Mouse (Mus musculus): Measurements from ENCODE around the gene Chd6. TPM values are rescaled to one million over a fixed set of nuclear protein-coding genes. Genes with fewer than 3 reads are reported as not detected.

Gene Chd6
- polyA plus RNA-seq, 1 experiment from 2014 or later = 30.8 TPM

DNA sequence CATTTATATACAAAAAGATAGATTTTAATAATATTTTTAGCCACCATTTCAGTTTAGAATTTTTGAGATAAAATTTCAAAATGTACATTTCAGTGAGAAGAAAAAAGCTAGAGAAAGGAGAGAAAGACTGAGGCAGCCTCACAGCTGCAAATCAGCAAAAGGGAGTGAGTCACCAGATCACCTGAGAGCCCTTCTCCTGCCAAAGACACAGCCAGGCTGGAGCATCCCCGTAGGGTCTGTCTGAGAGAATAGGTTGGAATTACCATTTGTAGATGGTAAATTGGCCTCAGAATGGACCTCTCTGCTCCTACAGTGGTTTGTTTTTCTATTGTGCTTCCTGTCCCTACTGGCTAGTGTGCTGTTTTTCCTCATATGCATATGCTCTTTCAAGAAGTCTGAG lies 84.3 kb downstream of the Chd6 start:
- H3K36me3 ChIP-seq (ENCODE audit: control insufficient read depth, insufficient read depth, low read length) = peaks cover 14% of the 10 kb centered on the region
- no peak overlapping the region for H3K4me3 ChIP-seq (ENCODE audit: low read depth, low read length)
- H3K4me2 ChIP-seq (ENCODE audit: low read length) = no peak overlapping the region
- H3K27ac ChIP-seq (ENCODE audit: low read length) = no peak overlapping the region
- no peak overlapping the region for H3K9ac ChIP-seq (ENCODE audit: low read depth, low read length)
- no peaks in the 10 kb centered on the region for H3K4me1 ChIP-seq (ENCODE audit: control insufficient read depth, insufficient read depth, low read length)
- 93% methylated on average over 1 of the region's 1 CpGs for WGBS
- no peak for ATAC-seq
- no peaks in the 10 kb centered on the region for H3K9me3 ChIP-seq (replicated peaks; ENCODE audit: control insufficient read depth, low read length, poor library complexity, severe bottlenecking)
- no peaks in the 10 kb centered on the region for H3K27me3 ChIP-seq (ENCODE audit: control insufficient read depth, insufficient read depth, low read depth, low read length)

DNA sequence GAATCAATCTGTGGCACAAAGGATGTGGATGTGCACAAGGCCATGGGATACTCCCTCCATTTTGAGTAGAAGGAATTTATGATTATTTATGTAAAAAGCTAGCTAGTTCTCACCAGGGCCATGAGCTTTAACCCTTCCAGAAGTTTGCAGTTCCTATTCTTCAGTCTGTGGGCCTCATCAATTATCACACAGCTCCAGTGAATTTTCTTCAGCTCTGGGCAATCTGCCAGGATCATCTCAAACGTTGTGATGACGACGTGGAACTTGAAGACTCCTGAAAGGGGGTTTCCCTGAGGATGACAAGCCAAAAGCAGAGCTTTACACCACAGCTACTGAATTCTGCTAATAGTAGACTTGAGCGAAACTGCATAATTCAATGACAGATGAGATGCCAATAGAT lies 91.0 kb downstream of the Chd6 start:
- Histone ChIP-seq H3K27me3 (ENCODE audit: control insufficient read depth, insufficient read depth, low read depth, low read length) (no peaks in the 10 kb centered on the region), H3K4me1 (ENCODE audit: control insufficient read depth, insufficient read depth, low read length) (no peaks in the 10 kb centered on the region), H3K4me3 (ENCODE audit: low read depth, low read length) (no peak overlapping the region), H3K4me2 (ENCODE audit: low read length) (no peak overlapping the region), H3K27ac (ENCODE audit: low read length) (no peak overlapping the region), H3K9ac (ENCODE audit: low read depth, low read length) (no peak overlapping the region), H3K36me3 (ENCODE audit: control insufficient read depth, insufficient read depth, low read length) (peaks cover 37% of the 10 kb centered on the region), H3K9me3 (replicated peaks; ENCODE audit: control insufficient read depth, low read length, poor library complexity, severe bottlenecking) (no peaks in the 10 kb centered on the region)
- no peak for ATAC-seq
- 61% methylated on average over 4 of the region's 4 CpGs for WGBS

DNA sequence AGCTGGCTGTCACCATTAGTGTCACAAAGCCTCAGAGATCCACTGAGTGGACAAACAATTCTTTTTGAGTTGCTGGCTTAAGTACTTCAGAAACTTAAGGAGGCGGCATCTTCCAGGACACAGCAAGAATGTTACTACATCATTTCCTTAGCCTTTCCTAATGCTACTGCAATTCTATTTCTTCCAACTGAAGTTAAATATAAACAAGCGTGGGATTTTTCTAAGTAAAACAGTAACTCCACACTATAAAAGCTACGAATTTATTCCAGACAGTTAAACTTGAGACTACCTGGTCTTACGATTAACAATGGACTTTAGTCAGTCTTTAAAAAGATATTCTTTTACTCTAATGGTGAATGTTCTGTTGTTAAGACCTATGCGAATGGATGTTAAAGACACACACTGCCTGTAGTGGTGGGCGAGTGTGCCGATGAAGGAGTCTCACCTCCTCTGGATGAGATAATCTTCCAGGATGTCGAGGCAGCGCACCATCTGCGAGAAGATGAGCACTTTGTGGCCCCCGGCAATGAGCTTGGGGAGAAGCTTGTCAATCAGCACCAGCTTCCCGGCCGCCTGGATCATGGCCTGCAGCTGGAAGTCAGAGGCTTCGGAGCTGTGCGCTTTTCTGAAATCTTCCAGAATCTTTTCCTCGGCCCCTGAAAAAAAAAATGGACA lies 96.2 kb downstream of the Chd6 start:
- no peak overlapping the region for H3K9ac ChIP-seq (ENCODE audit: low read depth, low read length)
- WGBS = 94% methylated on average over 16 of the region's 16 CpGs
- H3K27me3 ChIP-seq (ENCODE audit: control insufficient read depth, insufficient read depth, low read depth, low read length) = no peaks in the 10 kb centered on the region
- H3K36me3 ChIP-seq (ENCODE audit: control insufficient read depth, insufficient read depth, low read length) = peaks cover 30% of the 10 kb centered on the region
- H3K4me3 ChIP-seq (ENCODE audit: low read depth, low read length) = no peak overlapping the region
- no peak for ATAC-seq
- no peaks in the 10 kb centered on the region for H3K4me1 ChIP-seq (ENCODE audit: control insufficient read depth, insufficient read depth, low read length)
- no peak overlapping the region for H3K4me2 ChIP-seq (ENCODE audit: low read length)
- no peak overlapping the region for H3K27ac ChIP-seq (ENCODE audit: low read length)
- H3K9me3 ChIP-seq (replicated peaks; ENCODE audit: control insufficient read depth, low read length, poor library complexity, severe bottlenecking) = no peaks in the 10 kb centered on the region

DNA sequence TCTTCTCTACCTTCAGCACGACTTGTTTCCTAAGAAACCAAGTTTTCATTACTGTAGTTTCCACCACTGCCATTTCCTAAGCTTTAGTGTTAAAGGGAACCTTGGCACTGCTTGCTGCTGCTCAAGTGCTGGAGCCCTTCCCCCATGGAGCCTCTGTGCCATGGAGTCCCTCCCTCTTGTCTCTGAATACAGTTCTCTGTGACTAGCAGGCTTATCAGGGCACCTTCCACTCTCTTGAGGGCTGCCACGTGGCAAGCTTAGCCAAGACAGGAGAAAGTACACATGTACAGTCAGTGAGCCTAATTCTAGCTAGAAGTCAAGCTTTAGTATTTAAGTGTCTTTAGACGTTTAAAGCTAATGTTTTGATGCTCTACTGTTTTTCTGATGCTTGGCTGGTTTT lies 104.5 kb downstream of the Chd6 start:
- no peaks in the 10 kb centered on the region for H3K9me3 ChIP-seq (replicated peaks; ENCODE audit: control insufficient read depth, low read length, poor library complexity, severe bottlenecking)
- H3K27me3 ChIP-seq (ENCODE audit: control insufficient read depth, insufficient read depth, low read depth, low read length) = no peaks in the 10 kb centered on the region
- no peak for ATAC-seq
- no peak overlapping the region for H3K27ac ChIP-seq (ENCODE audit: low read length)
- no peak overlapping the region for H3K4me2 ChIP-seq (ENCODE audit: low read length)
- H3K9ac ChIP-seq (ENCODE audit: low read depth, low read length) = no peak overlapping the region
- H3K4me1 ChIP-seq (ENCODE audit: control insufficient read depth, insufficient read depth, low read length) = no peaks in the 10 kb centered on the region
- H3K36me3 ChIP-seq (ENCODE audit: control insufficient read depth, insufficient read depth, low read length) = peaks cover 10% of the 10 kb centered on the region
- H3K4me3 ChIP-seq (ENCODE audit: low read depth, low read length) = no peak overlapping the region
- WGBS = 73% methylated on average over 3 of the region's 3 CpGs

DNA sequence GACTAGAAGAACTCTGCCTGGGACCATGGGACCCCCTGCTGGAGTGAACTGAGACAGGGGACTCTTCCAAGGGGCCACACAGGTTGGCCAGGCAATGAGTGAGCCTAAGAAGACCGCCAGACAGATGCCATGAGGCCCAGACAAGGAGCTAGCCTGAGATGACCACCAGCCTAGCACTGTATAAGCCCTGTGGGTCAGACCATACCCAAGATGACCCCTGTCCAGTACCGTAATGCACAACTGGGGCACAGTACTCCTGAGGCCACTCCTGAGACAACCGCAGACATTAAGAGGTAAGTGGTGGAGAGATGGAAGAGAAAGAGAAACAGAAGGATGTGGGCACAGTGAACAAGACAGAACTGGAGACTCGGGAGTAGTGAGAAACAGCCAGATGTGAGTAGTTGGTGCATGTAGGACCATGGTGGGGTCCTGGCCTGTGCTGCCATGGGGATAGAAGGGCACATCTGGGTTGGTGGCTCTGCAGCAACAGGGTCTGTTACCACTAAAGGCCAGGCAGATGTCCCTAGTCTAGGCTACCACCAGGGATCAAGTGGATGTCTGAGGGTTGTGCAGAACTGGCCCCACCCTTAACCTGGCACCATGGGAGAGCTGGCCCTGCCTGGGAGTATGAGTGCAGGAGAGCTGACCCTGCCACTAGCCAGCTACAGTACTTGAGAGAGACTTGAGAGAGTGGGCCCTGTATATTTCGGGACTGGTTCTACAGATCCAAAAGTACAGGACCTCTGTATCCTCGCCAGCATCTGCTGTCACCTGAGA lies 111.7 kb downstream of the Chd6 start:
- Histone ChIP-seq H3K36me3 (ENCODE audit: control insufficient read depth, insufficient read depth, low read length) (peaks cover 2% of the 10 kb centered on the region; the same call in 1 of the 2 replicates), H3K4me1 (ENCODE audit: control insufficient read depth, insufficient read depth, low read length) (no peaks in the 10 kb centered on the region), H3K4me3 (ENCODE audit: low read depth, low read length) (no peak overlapping the region), H3K27ac (ENCODE audit: low read length) (no peak overlapping the region), H3K4me2 (ENCODE audit: low read length) (no peak overlapping the region), H3K9ac (ENCODE audit: low read depth, low read length) (no peak overlapping the region), H3K27me3 (ENCODE audit: control insufficient read depth, insufficient read depth, low read depth, low read length) (no peaks in the 10 kb centered on the region), H3K9me3 (replicated peaks; ENCODE audit: control insufficient read depth, low read length, poor library complexity, severe bottlenecking) (no peaks in the 10 kb centered on the region)
- ATAC-seq = no peak
- WGBS = 99% methylated on average over 6 of the region's 6 CpGs

DNA sequence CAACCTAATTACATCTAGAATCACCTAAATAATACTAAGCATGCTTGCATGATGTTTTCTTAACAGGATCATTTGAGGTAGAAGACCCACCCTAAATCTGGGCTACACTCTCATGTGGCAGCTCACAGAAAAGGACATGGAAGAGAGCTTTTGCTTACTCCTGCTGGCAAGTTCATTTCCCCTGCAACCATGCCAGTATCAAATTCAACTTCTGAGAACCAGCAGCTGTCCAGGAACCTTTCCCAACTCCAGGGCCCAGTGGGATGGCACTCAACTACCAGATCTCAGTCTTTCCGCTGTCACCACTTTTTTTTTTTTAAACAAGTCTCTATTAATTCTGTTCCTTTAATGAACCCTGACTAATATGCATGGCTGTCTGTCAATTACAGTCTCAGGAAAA lies 114.7 kb downstream of the Chd6 start:
- ATAC-seq = no peak
- Histone ChIP-seq H3K4me2 (ENCODE audit: low read length) (no peak overlapping the region), H3K9ac (ENCODE audit: low read depth, low read length) (no peak overlapping the region), H3K4me3 (ENCODE audit: low read depth, low read length) (no peak overlapping the region), H3K27ac (ENCODE audit: low read length) (no peak overlapping the region), H3K4me1 (ENCODE audit: control insufficient read depth, insufficient read depth, low read length) (no peaks in the 10 kb centered on the region), H3K9me3 (replicated peaks; ENCODE audit: control insufficient read depth, low read length, poor library complexity, severe bottlenecking) (no peaks in the 10 kb centered on the region), H3K36me3 (ENCODE audit: control insufficient read depth, insufficient read depth, low read length) (peaks cover 19% of the 10 kb centered on the region), H3K27me3 (ENCODE audit: control insufficient read depth, insufficient read depth, low read depth, low read length) (no peaks in the 10 kb centered on the region)
- WGBS = 85% methylated on average over 1 of the region's 1 CpGs

DNA sequence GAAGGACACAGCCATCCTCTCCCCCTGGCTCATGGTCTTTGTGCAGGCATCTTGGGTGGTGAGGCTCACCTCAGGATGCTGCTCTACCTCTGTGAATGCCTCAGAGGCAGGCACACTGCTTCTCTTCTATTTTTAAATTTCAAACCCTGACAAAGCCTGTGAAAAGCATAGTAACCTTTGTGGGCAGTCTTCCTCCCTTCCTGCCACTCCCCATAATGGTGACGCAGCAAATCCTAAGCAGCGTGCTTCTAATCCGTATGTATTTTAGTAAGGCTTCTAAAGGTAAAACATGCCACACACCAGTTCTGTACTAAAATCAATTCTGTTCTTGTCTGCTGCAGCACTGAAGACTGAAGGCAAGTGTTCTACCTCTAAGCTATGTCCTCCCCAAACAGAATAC lies 116.4 kb downstream of the Chd6 start:
- no peak overlapping the region for H3K27ac ChIP-seq (ENCODE audit: low read length)
- no peaks in the 10 kb centered on the region for H3K4me1 ChIP-seq (ENCODE audit: control insufficient read depth, insufficient read depth, low read length)
- H3K9ac ChIP-seq (ENCODE audit: low read depth, low read length) = no peak overlapping the region
- no peak for ATAC-seq
- H3K36me3 ChIP-seq (ENCODE audit: control insufficient read depth, insufficient read depth, low read length) = peaks cover 21% of the 10 kb centered on the region
- H3K4me2 ChIP-seq (ENCODE audit: low read length) = no peak overlapping the region
- WGBS = 94% methylated on average over 3 of the region's 3 CpGs
- no peak overlapping the region for H3K4me3 ChIP-seq (ENCODE audit: low read depth, low read length)
- H3K27me3 ChIP-seq (ENCODE audit: control insufficient read depth, insufficient read depth, low read depth, low read length) = no peaks in the 10 kb centered on the region
- no peaks in the 10 kb centered on the region for H3K9me3 ChIP-seq (replicated peaks; ENCODE audit: control insufficient read depth, low read length, poor library complexity, severe bottlenecking)

DNA sequence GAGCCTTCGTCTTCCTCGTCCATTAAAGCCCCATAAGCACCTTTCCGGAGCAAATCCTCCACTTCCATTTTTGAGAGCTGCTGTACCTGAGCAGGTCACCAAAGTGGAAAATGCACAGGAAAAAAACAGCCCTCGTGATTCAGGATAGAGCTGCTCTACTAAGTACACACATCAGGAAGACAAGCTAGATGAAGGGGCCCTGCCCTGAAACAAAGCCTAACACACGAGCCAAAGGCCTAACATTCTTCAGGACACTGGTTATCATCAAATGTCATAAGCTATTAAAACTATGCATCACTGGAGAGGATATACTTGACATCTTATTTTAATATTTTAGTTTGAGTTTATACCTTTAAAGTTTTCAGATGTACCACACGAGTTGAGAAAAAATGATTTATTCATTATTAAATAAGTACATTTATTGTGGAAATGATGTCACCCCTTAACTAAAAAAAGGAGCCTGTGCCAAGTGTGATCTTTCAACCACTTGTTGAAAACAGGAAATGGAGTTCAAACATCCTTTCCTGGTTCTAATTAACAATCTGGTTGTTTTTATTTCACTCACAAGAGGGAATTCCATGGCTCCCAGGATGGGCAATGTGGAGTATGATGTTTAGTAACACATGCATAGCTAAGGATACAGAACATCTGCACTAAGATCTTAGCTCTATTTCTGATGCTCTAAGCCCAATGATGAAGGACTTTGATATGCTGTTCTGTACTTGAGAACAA lies 118.4 kb downstream of the Chd6 start:
- no peak overlapping the region for H3K4me2 ChIP-seq (ENCODE audit: low read length)
- H3K36me3 ChIP-seq (ENCODE audit: control insufficient read depth, insufficient read depth, low read length) = peaks cover 22% of the 10 kb centered on the region
- ATAC-seq = no peak
- WGBS = 90% methylated on average over 6 of the region's 6 CpGs
- H3K9ac ChIP-seq (ENCODE audit: low read depth, low read length) = no peak overlapping the region
- no peaks in the 10 kb centered on the region for H3K27me3 ChIP-seq (ENCODE audit: control insufficient read depth, insufficient read depth, low read depth, low read length)
- H3K4me3 ChIP-seq (ENCODE audit: low read depth, low read length) = no peak overlapping the region
- no peaks in the 10 kb centered on the region for H3K9me3 ChIP-seq (replicated peaks; ENCODE audit: control insufficient read depth, low read length, poor library complexity, severe bottlenecking)
- H3K4me1 ChIP-seq (ENCODE audit: control insufficient read depth, insufficient read depth, low read length) = no peaks in the 10 kb centered on the region
- no peak overlapping the region for H3K27ac ChIP-seq (ENCODE audit: low read length)

DNA sequence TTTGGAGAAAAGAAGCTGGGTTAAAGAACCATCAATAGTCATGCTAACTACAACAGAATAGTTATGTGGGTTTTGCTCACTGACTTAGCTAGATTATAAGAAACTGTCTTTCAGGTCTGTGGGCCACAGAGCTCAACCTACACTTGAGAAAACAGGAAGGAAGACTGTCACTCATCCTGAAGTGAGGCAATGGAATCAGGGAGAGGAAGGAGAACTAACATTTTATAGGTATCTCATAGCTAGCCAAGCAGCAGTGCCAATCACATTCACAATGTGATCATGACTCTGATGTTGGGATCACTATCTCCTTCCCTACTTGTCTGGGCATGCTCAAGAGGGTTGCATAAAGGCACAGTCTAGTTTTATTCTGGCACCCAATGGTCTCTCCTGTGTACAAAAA lies 121.4 kb downstream of the Chd6 start:
- Histone ChIP-seq H3K9ac (ENCODE audit: low read depth, low read length) (no peak overlapping the region), H3K36me3 (ENCODE audit: control insufficient read depth, insufficient read depth, low read length) (peaks cover 44% of the 10 kb centered on the region), H3K27ac (ENCODE audit: low read length) (no peak overlapping the region), H3K4me2 (ENCODE audit: low read length) (no peak overlapping the region), H3K4me3 (ENCODE audit: low read depth, low read length) (no peak overlapping the region), H3K9me3 (replicated peaks; ENCODE audit: control insufficient read depth, low read length, poor library complexity, severe bottlenecking) (no peaks in the 10 kb centered on the region), H3K4me1 (ENCODE audit: control insufficient read depth, insufficient read depth, low read length) (no peaks in the 10 kb centered on the region), H3K27me3 (ENCODE audit: control insufficient read depth, insufficient read depth, low read depth, low read length) (no peaks in the 10 kb centered on the region)
- ATAC-seq = no peak

Measured in midbrain, embryonic 16.5 days (tissue).